Mouse (Mus musculus) spleen, adult 2 months (tissue): ENCODE measurements at regions not wholly inside any gene's neighbourhood (a gene's known extent, or its start where the extent isn't known, plus 50 kb on each side); places are given as distances from the start of the nearest gene placed in this dataset.

Experiments
- CTCF ChIP-seq: fragments of 200-500 bp; IDR thresholded peaks from 2 replicates; pipeline ENCODE4 v1.5.1; 2011; ENCODE audit warnings: mild to moderate bottlenecking, inconsistent platforms; ENCODE audit not compliant: insufficient read depth, insufficient read length, insufficient replicate concordance; ENCODE audit errors: extremely low read depth
- POLR2A ChIP-seq: fragments of 200-500 bp; IDR thresholded peaks from 2 replicates; pipeline ENCODE4 v1.6.1; 2011; ENCODE audit warnings: low read depth, low read length, inconsistent platforms

GRCm38 (mm10) chr8:8772424-8772823 is 82.1 kb upstream of the Arglu1 start:
- TF ChIP-seq POLR2A: no peak
- TF ChIP-seq CTCF: no peak
